In the genomic region with DNA sequence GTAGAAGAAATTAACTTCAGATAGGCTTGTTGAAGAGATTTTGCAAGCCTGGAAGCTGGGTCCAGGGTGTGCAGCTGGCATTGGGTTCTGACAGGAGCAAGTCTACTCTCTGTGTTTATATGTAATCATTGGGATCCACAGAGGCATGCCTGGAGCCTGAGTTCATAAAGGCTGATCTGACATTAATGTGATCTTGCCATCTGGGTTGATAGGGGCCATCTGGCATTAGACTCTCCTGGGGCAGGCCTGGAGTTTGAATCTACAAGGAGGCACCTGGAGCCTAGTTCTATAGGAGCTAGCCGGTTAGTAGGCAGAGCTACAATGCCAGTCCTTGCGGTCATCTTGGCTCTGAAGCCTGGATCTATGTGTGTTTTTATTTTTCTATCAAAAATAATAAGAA, we compare ENCODE assay signal across 19 mouse cellular contexts.
A peak's percentile ranks its signal among the peaks of the same experiment; 100 is the strongest.
DNase-seq lines count a peak whose midpoint lies in the region; ATAC-seq lines count a peak whose summit lies in the region.
"Had no signal": no experiment of that assay in that cellular context is flagged by ENCODE, and none has a peak within 500 bp of the region (broad histone marks: within the 10 kb centered on the region; RNA-seq: fewer than 3 reads in every experiment).

No protein-coding gene starts in this region.

- 87% methylated on average over 2 of the region's 2 CpGs for WGBS in hindbrain, embryonic 10.5 days
- 60% methylated on average over 2 of the region's 2 CpGs for WGBS in hindbrain, embryonic 14.5 days
- 59% methylated on average over 2 of the region's 2 CpGs for WGBS in neural tube, embryonic 14.5 days

- DNase-seq in hindbrain, embryonic 10.5 days (ENCODE audit: low spot score), result peak; percentile 3
- no peak for DNase-seq in hindbrain, embryonic 14.5 days (ENCODE audit: low spot score)
- no peak for DNase-seq in neural tube, embryonic 10.5 days (ENCODE audit: extremely low spot score, low spot score)
- DNase-seq in cerebellum, postnatal 25 days, result peak; percentile 20 to 50
- no peak for DNase-seq in urinary bladder, adult 18-20 months (ENCODE audit: low spot score in 2 of 2)
- DNase-seq in frontal cortex, postnatal 36 days (ENCODE audit: low spot score in 2 of 2), result no peak
- DNase-seq: gastrocnemius, postnatal 36 days; layer of hippocampus, postnatal 36 days; right cerebral cortex, adult 18-20 months; thymus, postnatal 25 days had no signal

- H3K36me3 ChIP-seq in hindbrain, embryonic 10.5 days, result no peaks in the 10 kb centered on the region
- H3K36me3 ChIP-seq in hindbrain, embryonic 14.5 days (replicated peaks; ENCODE audit: control insufficient read depth, insufficient read depth), result no peaks in the 10 kb centered on the region
- no peaks in the 10 kb centered on the region for H3K36me3 ChIP-seq in neural tube, embryonic 14.5 days (ENCODE audit: control insufficient read depth, insufficient read depth, low read length)
- H3K36me3 ChIP-seq: embryonic facial prominence, embryonic 15.5 days; hindbrain, embryonic 15.5 days; limb, embryonic 15.5 days; liver, embryonic 15.5 days; midbrain, embryonic 15.5 days had no signal

- H3K27ac ChIP-seq in hindbrain, embryonic 10.5 days, result no peak overlapping the region
- no peak overlapping the region for H3K27ac ChIP-seq in hindbrain, embryonic 14.5 days
- H3K27ac ChIP-seq in neural tube, embryonic 14.5 days (ENCODE audit: low read depth, low read length), result no peak overlapping the region
- H3K27ac ChIP-seq: embryonic facial prominence, embryonic 15.5 days; hindbrain, embryonic 15.5 days; limb, embryonic 15.5 days; liver, embryonic 15.5 days; midbrain, embryonic 15.5 days had no signal

- no peak overlapping the region for H3K4me2 ChIP-seq in hindbrain, embryonic 14.5 days (replicated peaks)
- no peak overlapping the region for H3K4me2 ChIP-seq in neural tube, embryonic 14.5 days (ENCODE audit: low read depth, low read length)
- H3K4me2 ChIP-seq: embryonic facial prominence, embryonic 15.5 days; hindbrain, embryonic 15.5 days; limb, embryonic 15.5 days; liver, embryonic 15.5 days; midbrain, embryonic 15.5 days had no signal

- no peak overlapping the region for H3K4me3 ChIP-seq in hindbrain, embryonic 10.5 days
- no peak overlapping the region for H3K4me3 ChIP-seq in hindbrain, embryonic 14.5 days (replicated peaks; ENCODE audit: low read length)
- H3K4me3 ChIP-seq in neural tube, embryonic 14.5 days (ENCODE audit: low read depth, low read length), result no peak overlapping the region
- H3K4me3 ChIP-seq: embryonic facial prominence, embryonic 15.5 days; hindbrain, embryonic 15.5 days; limb, embryonic 15.5 days; liver, embryonic 15.5 days; midbrain, embryonic 15.5 days had no signal

- no peak for ATAC-seq in hindbrain, embryonic 14.5 days (ENCODE audit: low FRiP score)
- peak; percentile 38; the same call in 1 of the 2 replicates for ATAC-seq in neural tube, embryonic 14.5 days (ENCODE audit: low read depth)
- ATAC-seq: forebrain, embryonic 16.5 days; intestine, postnatal 0 days; midbrain, embryonic 15.5 days had no signal

- H3K9ac ChIP-seq in hindbrain, embryonic 14.5 days, result no peak overlapping the region
- H3K9ac ChIP-seq in neural tube, embryonic 14.5 days (replicated peaks; ENCODE audit: low read depth, low read length), result no peak overlapping the region
- H3K9ac ChIP-seq: embryonic facial prominence, embryonic 15.5 days; hindbrain, embryonic 15.5 days; limb, embryonic 15.5 days; liver, embryonic 15.5 days; midbrain, embryonic 15.5 days had no signal

- no peaks in the 10 kb centered on the region for H3K9me3 ChIP-seq in hindbrain, embryonic 10.5 days
- no peaks in the 10 kb centered on the region for H3K9me3 ChIP-seq in hindbrain, embryonic 14.5 days (ENCODE audit: control insufficient read depth, low read length)
- H3K9me3 ChIP-seq in neural tube, embryonic 14.5 days (ENCODE audit: control insufficient read depth, low read length), result no peaks in the 10 kb centered on the region
- H3K9me3 ChIP-seq: embryonic facial prominence, embryonic 15.5 days; hindbrain, embryonic 15.5 days; limb, embryonic 15.5 days; liver, embryonic 15.5 days; midbrain, embryonic 15.5 days had no signal

- H3K27me3 ChIP-seq in hindbrain, embryonic 10.5 days (ENCODE audit: insufficient read depth, poor library complexity, severe bottlenecking), result no peaks in the 10 kb centered on the region
- H3K27me3 ChIP-seq in hindbrain, embryonic 14.5 days (ENCODE audit: control insufficient read depth, insufficient read depth, low read length), result no peaks in the 10 kb centered on the region
- no peaks in the 10 kb centered on the region for H3K27me3 ChIP-seq in neural tube, embryonic 14.5 days (ENCODE audit: control insufficient read depth, insufficient read depth, low read length)
- H3K27me3 ChIP-seq: CH12.LX; embryonic facial prominence, embryonic 15.5 days; hindbrain, embryonic 15.5 days; limb, embryonic 15.5 days; liver, embryonic 15.5 days; midbrain, embryonic 15.5 days had no signal

- H3K4me1 ChIP-seq in hindbrain, embryonic 10.5 days (replicated peaks), result 0 out of 2 replicates have a peak, but pooled peaks cover 2% of the 10 kb centered on the region
- no peaks in the 10 kb centered on the region for H3K4me1 ChIP-seq in hindbrain, embryonic 14.5 days (replicated peaks; ENCODE audit: control insufficient read depth, insufficient read depth, low read length)
- no peaks in the 10 kb centered on the region for H3K4me1 ChIP-seq in neural tube, embryonic 14.5 days (ENCODE audit: control insufficient read depth, insufficient read depth, low read length)
- H3K4me1 ChIP-seq: embryonic facial prominence, embryonic 15.5 days; hindbrain, embryonic 15.5 days; limb, embryonic 15.5 days; liver, embryonic 15.5 days; midbrain, embryonic 15.5 days had no signal

Comparison
In these comparisons a context has a peak if more than half of its experiments do, and no peak if none do; other contexts are left out.
1. DNase-seq: peak in hindbrain, embryonic 10.5 days (single experiment) and cerebellum, postnatal 25 days (2 of 2); none in hindbrain, embryonic 14.5 days (single experiment), neural tube, embryonic 10.5 days (single experiment), urinary bladder, adult 18-20 months (0 of 2) and frontal cortex, postnatal 36 days (0 of 2).